Mouse (Mus musculus): ENCODE data around the gene Antxr1. TPM values are rescaled to one million over a fixed set of nuclear protein-coding genes. Genes with fewer than 3 reads are reported as not detected.

The Antxr1 gene
- total RNA-seq, 2 experiments from 2014 or later: 15.4 to 15.5 TPM

GRCm38 (mm10) chr6:87257981-87258775, 77.4 kb downstream of the Antxr1 start:
- peak; percentile 37 to 67 for DNase-seq (ENCODE audit: low spot score in 2 of 2)
- intact Hi-C loops (cut with DNase I): no loop called here

- no peak for DNase-seq (ENCODE audit: low spot score in 2 of 2)
- intact Hi-C loops (cut with DNase I): no loop called here
Observed at GRCm38 (mm10) chr6:87257471-87257870, 78.2 kb downstream of the Antxr1 start.

GRCm38 (mm10) chr6:87255668-87256067, 80.0 kb downstream of the Antxr1 start:
- intact Hi-C loops (cut with DNase I): no loop called here
- no peak for DNase-seq (ENCODE audit: low spot score in 2 of 2)

GRCm38 (mm10) chr6:87254756-87255155, 80.9 kb downstream of the Antxr1 start:
- intact Hi-C loops (cut with DNase I): no loop called here
- no peak for DNase-seq (ENCODE audit: low spot score in 2 of 2)

- intact Hi-C loops (cut with DNase I): no loop called here
- no peak for DNase-seq (ENCODE audit: low spot score in 2 of 2)
Observed at GRCm38 (mm10) chr6:87251716-87252115, 83.9 kb downstream of the Antxr1 start.

GRCm38 (mm10) chr6:87250701-87251100, 84.9 kb downstream of the Antxr1 start:
- intact Hi-C loops (cut with DNase I): no loop called here
- DNase-seq (ENCODE audit: low spot score in 2 of 2): no peak

- intact Hi-C loops (cut with DNase I): no loop called here
- DNase-seq (ENCODE audit: low spot score in 2 of 2): no peak
Observed at GRCm38 (mm10) chr6:87248226-87248834, 87.3 kb downstream of the Antxr1 start.

GRCm38 (mm10) chr6:87244117-87245100, 91.2 kb downstream of the Antxr1 start:
- DNase-seq (ENCODE audit: low spot score in 2 of 2): no peak
- intact Hi-C loops (cut with DNase I): no loop called here

- no peak for DNase-seq (ENCODE audit: low spot score in 2 of 2)
- intact Hi-C loops (cut with DNase I): loop anchor here (5.0 kb wide), 1 partner anchor 135 kb away; the partner anchor contains the start of gene D6Ertd527e
Observed at GRCm38 (mm10) chr6:87237260-87237659, 98.4 kb downstream of the Antxr1 start.

- no peak for DNase-seq (ENCODE audit: low spot score in 2 of 2)
- intact Hi-C loops (cut with DNase I): loop anchor here (5.0 kb wide), 1 partner anchor 134 kb away; the partner anchor contains the start of gene D6Ertd527e
Observed at GRCm38 (mm10) chr6:87236061-87236460, 99.6 kb downstream of the Antxr1 start.

- DNase-seq (ENCODE audit: low spot score in 2 of 2): no peak
- intact Hi-C loops (cut with DNase I): no loop called here
Observed at GRCm38 (mm10) chr6:87233111-87233510, 102.5 kb downstream of the Antxr1 start.

- intact Hi-C loops (cut with DNase I): no loop called here
- DNase-seq (ENCODE audit: low spot score in 2 of 2): no peak
Observed at GRCm38 (mm10) chr6:87230041-87230440, 105.6 kb downstream of the Antxr1 start.

GRCm38 (mm10) chr6:87227940-87228339, 107.7 kb downstream of the Antxr1 start:
- intact Hi-C loops (cut with DNase I): no loop called here
- no peak for DNase-seq (ENCODE audit: low spot score in 2 of 2)

GRCm38 (mm10) chr6:87226315-87226714, 109.3 kb downstream of the Antxr1 start:
- DNase-seq (ENCODE audit: low spot score in 2 of 2): peak in 1 of 2 experiments; percentile 32
- intact Hi-C loops (cut with DNase I): no loop called here

- DNase-seq (ENCODE audit: low spot score in 2 of 2): no peak
- intact Hi-C loops (cut with DNase I): no loop called here
Observed at GRCm38 (mm10) chr6:87225286-87225685, 110.3 kb downstream of the Antxr1 start.

- intact Hi-C loops (cut with DNase I): no loop called here
- DNase-seq (ENCODE audit: low spot score in 2 of 2): no peak
Observed at GRCm38 (mm10) chr6:87222854-87223631, 112.6 kb downstream of the Antxr1 start.

GRCm38 (mm10) chr6:87219061-87219992, 116.3 kb downstream of the Antxr1 start:
- intact Hi-C loops (cut with DNase I): no loop called here
- DNase-seq (ENCODE audit: low spot score in 2 of 2): no peak

GRCm38 (mm10) chr6:87216114-87216591, 119.5 kb downstream of the Antxr1 start:
- DNase-seq (ENCODE audit: low spot score in 2 of 2): no peak
- intact Hi-C loops (cut with DNase I): no loop called here

All from left cerebral cortex, postnatal 14 days (tissue).